Mouse (Mus musculus): ENCODE results near the gene Rb1. TPM values are rescaled to one million over a fixed set of nuclear protein-coding genes. Genes with fewer than 3 reads are reported as not detected.

Gene Rb1
- polyA plus RNA-seq, 1 experiment = 14.2 TPM

GRCm38 (mm10) chr14:73339615-73340014, 14.0 kb upstream of the Rb1 start:
- Histone ChIP-seq H3K79me2 (ENCODE audit: control insufficient read depth, insufficient read depth) (no peaks in the 10 kb centered on the region), H3K4me3 (no peak overlapping the region), H3K4me2 (ENCODE audit: low read depth) (peak overlapping the region; percentile 10), H3K27me3 (ENCODE audit: control insufficient read depth, insufficient read depth, insufficient read length) (no peaks in the 10 kb centered on the region), H3K36me3 (ENCODE audit: control insufficient read depth, insufficient read depth) (peaks cover 6% of the 10 kb centered on the region), H3ac (ENCODE audit: control insufficient read depth, insufficient read length) (no peak overlapping the region)
- TF ChIP-seq POLR2A (IDR thresholded peaks at IDR 0.05; ENCODE audit: insufficient read length, low read depth) = no peak
- no peak for TF ChIP-seq TCF3 (IDR thresholded peaks at IDR 0.05; ENCODE audit: insufficient read length, low read depth)

GRCm38 (mm10) chr14:73336316-73337080, 10.9 kb upstream of the Rb1 start:
- H3K4me2 ChIP-seq (ENCODE audit: low read depth) = no peak overlapping the region
- H3K4me3 ChIP-seq = no peak overlapping the region
- TF ChIP-seq CEBPB (IDR thresholded peaks at IDR 0.05; ENCODE audit: insufficient read depth, poor library complexity, severe bottlenecking) (no peak), TCF3 (IDR thresholded peaks at IDR 0.05; ENCODE audit: insufficient read length, low read depth) (no peak), POLR2A (IDR thresholded peaks at IDR 0.05; ENCODE audit: insufficient read length, low read depth) (no peak), REST (IDR thresholded peaks at IDR 0.05; ENCODE audit: insufficient read depth, insufficient read length) (no peak), MYOD1 (IDR thresholded peaks at IDR 0.05; ENCODE audit: control insufficient read depth in 1 of 3, insufficient read length in 2 of 3, low read depth in 2 of 3) (no peak), MYOG (IDR thresholded peaks at IDR 0.05; ENCODE audit: control insufficient read depth in 1 of 3, insufficient read depth in 1 of 3, insufficient read length in 2 of 3, low read depth in 2 of 3) (no peak), E2F4 (IDR thresholded peaks at IDR 0.05; ENCODE audit: insufficient read depth) (no peak), SRF (IDR thresholded peaks at IDR 0.05; ENCODE audit: control insufficient read depth, insufficient read length, low read depth) (no peak), TCF12 (IDR thresholded peaks at IDR 0.05; ENCODE audit: insufficient read depth, poor library complexity, severe bottlenecking) (no peak), MAX (IDR thresholded peaks at IDR 0.05; ENCODE audit: low read depth) (no peak)
- no peaks in the 10 kb centered on the region for H3K79me2 ChIP-seq (ENCODE audit: control insufficient read depth, insufficient read depth)
- no peaks in the 10 kb centered on the region for H3K27me3 ChIP-seq (ENCODE audit: control insufficient read depth, insufficient read depth, insufficient read length)
- H3K36me3 ChIP-seq (ENCODE audit: control insufficient read depth, insufficient read depth) = peaks cover 6% of the 10 kb centered on the region
- H3ac ChIP-seq (ENCODE audit: control insufficient read depth, insufficient read length) = no peak overlapping the region

GRCm38 (mm10) chr14:73334926-73335805, 9.5 kb upstream of the Rb1 start:
- peaks cover 6% of the 10 kb centered on the region for H3K36me3 ChIP-seq (ENCODE audit: control insufficient read depth, insufficient read depth)
- no peak for TF ChIP-seq MAX (IDR thresholded peaks at IDR 0.05; ENCODE audit: low read depth)
- no peak for TF ChIP-seq USF1 (IDR thresholded peaks at IDR 0.05; ENCODE audit: low read depth)
- no peak for TF ChIP-seq MYOD1 (IDR thresholded peaks at IDR 0.05; ENCODE audit: control insufficient read depth in 1 of 3, insufficient read length in 2 of 3, low read depth in 2 of 3)
- no peak for TF ChIP-seq E2F4 (IDR thresholded peaks at IDR 0.05; ENCODE audit: insufficient read depth)
- no peak for TF ChIP-seq POLR2AphosphoS2 (IDR thresholded peaks at IDR 0.05; ENCODE audit: insufficient read length, low read depth)
- no peak for TF ChIP-seq TCF12 (IDR thresholded peaks at IDR 0.05; ENCODE audit: insufficient read depth, poor library complexity, severe bottlenecking)
- no peak for TF ChIP-seq REST (IDR thresholded peaks at IDR 0.05; ENCODE audit: insufficient read depth, insufficient read length)
- TF ChIP-seq MYOG (IDR thresholded peaks at IDR 0.05; ENCODE audit: control insufficient read depth in 1 of 3, insufficient read depth in 1 of 3, insufficient read length in 2 of 3, low read depth in 2 of 3) = no peak
- TF ChIP-seq POLR2A (IDR thresholded peaks at IDR 0.05; ENCODE audit: insufficient read length, low read depth) = no peak
- no peak for TF ChIP-seq CEBPB (IDR thresholded peaks at IDR 0.05; ENCODE audit: insufficient read depth, poor library complexity, severe bottlenecking)
- TF ChIP-seq SRF (IDR thresholded peaks at IDR 0.05; ENCODE audit: control insufficient read depth, insufficient read length, low read depth) = no peak
- H3K4me3 ChIP-seq = no peak overlapping the region
- no peak overlapping the region for H3ac ChIP-seq (ENCODE audit: control insufficient read depth, insufficient read length)
- H3K4me2 ChIP-seq (ENCODE audit: low read depth) = no peak overlapping the region
- H3K79me2 ChIP-seq (ENCODE audit: control insufficient read depth, insufficient read depth) = no peaks in the 10 kb centered on the region
- no peaks in the 10 kb centered on the region for H3K27me3 ChIP-seq (ENCODE audit: control insufficient read depth, insufficient read depth, insufficient read length)

- H3K79me2 ChIP-seq (ENCODE audit: control insufficient read depth, insufficient read depth) = no peaks in the 10 kb centered on the region
- no peaks in the 10 kb centered on the region for H3K27me3 ChIP-seq (ENCODE audit: control insufficient read depth, insufficient read depth, insufficient read length)
- H3K4me2 ChIP-seq (ENCODE audit: low read depth) = no peak overlapping the region
- H3ac ChIP-seq (ENCODE audit: control insufficient read depth, insufficient read length) = no peak overlapping the region
- TF ChIP-seq TCF3 (IDR thresholded peaks at IDR 0.05; ENCODE audit: insufficient read length, low read depth) = no peak
- TF ChIP-seq USF1 (IDR thresholded peaks at IDR 0.05; ENCODE audit: low read depth) = no peak
- TF ChIP-seq POLR2AphosphoS2 (IDR thresholded peaks at IDR 0.05; ENCODE audit: insufficient read length, low read depth) = no peak
- TF ChIP-seq MAX (IDR thresholded peaks at IDR 0.05; ENCODE audit: low read depth) = no peak
- TF ChIP-seq E2F4 (IDR thresholded peaks at IDR 0.05; ENCODE audit: insufficient read depth) = no peak
- no peak for TF ChIP-seq REST (IDR thresholded peaks at IDR 0.05; ENCODE audit: insufficient read depth, insufficient read length)
- TF ChIP-seq SRF (IDR thresholded peaks at IDR 0.05; ENCODE audit: control insufficient read depth, insufficient read length, low read depth) = no peak
- no peak for TF ChIP-seq TCF12 (IDR thresholded peaks at IDR 0.05; ENCODE audit: insufficient read depth, poor library complexity, severe bottlenecking)
- TF ChIP-seq CEBPB (IDR thresholded peaks at IDR 0.05; ENCODE audit: insufficient read depth, poor library complexity, severe bottlenecking) = no peak
- no peak for TF ChIP-seq MYOD1 (IDR thresholded peaks at IDR 0.05; ENCODE audit: control insufficient read depth in 1 of 3, insufficient read length in 2 of 3, low read depth in 2 of 3)
- TF ChIP-seq POLR2A (IDR thresholded peaks at IDR 0.05; ENCODE audit: insufficient read length, low read depth) = no peak
- TF ChIP-seq MYOG (IDR thresholded peaks at IDR 0.05; ENCODE audit: control insufficient read depth in 1 of 3, insufficient read depth in 1 of 3, insufficient read length in 2 of 3, low read depth in 2 of 3) = no peak
- no peak overlapping the region for H3K4me3 ChIP-seq
- peaks cover 6% of the 10 kb centered on the region for H3K36me3 ChIP-seq (ENCODE audit: control insufficient read depth, insufficient read depth)
These were observed 8.3 kb upstream of the Rb1 start for GRCm38 (mm10) chr14:73333880-73334279.
